ENCODE assay signal across 8 mouse cellular contexts in the genomic region with DNA sequence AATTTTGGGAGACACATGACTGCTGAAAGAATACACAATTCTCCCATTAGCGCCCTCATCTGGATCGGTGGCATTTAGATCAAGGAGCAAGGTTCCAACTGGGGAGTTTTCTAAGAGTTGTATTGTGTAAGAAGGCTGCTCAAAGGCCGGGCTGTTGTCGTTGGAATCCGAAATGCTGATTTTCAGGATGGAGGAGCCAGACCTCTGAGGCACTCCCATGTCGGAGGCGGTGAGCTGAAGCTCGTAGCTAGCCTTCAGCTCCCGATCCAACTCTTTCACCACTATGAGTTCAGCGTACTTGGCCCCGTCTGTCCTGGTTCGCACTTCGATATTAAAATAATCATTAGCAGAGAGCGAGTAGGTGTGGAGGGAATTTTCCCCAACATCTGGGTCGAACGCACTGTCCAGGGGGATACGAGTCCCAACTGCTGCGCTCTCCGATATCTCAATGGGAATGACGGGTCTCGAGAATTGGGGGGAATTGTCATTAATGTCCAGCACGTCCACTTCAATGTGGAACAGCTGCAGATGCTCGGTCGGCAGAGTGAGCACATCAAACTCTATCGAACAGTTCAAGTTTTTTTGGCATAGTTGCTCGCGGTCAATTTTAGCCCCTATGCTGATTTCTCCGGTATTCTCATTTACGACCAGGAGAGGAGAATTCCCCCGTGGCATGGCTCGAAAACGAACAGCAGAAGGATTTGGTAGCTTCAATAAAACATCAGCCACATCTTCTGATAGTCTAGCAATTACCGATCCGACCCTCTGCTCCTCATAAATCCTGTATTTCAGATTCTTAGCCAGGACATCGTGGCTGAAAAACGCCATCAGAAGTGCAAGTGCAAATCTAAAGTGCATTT. TPM values are rescaled to one million over a fixed set of nuclear protein-coding genes. Genes with fewer than 3 reads are reported as not detected.
DNase-seq lines count a peak whose midpoint lies in the region; ATAC-seq and TF ChIP-seq lines count a peak whose summit lies in the region.

No protein-coding gene starts in this region.

- H3K9me3 ChIP-seq in forebrain, embryonic 12.5 days = no peaks in the 10 kb centered on the region
- no peaks in the 10 kb centered on the region for H3K9me3 ChIP-seq in limb, embryonic 11.5 days (ENCODE audit: control insufficient read depth, low read length)
- no peaks in the 10 kb centered on the region for H3K9me3 ChIP-seq in midbrain, embryonic 15.5 days

- no peak for TF ChIP-seq POLR2A in testis, adult 2 months (IDR thresholded peaks at IDR 0.05; ENCODE audit: control insufficient read depth, low read depth, low read length)

- peak overlapping the region; percentile 57; the same call in 1 of the 2 replicates for H3K4me3 ChIP-seq in testis, adult 2 months (ENCODE audit: control insufficient read depth, low read depth, low read length)
- H3K4me3 ChIP-seq in forebrain, embryonic 12.5 days (replicated peaks) = peak overlapping the region; percentile 61
- H3K4me3 ChIP-seq in limb, embryonic 11.5 days (ENCODE audit: low read depth, low read length) = peak overlapping the region; percentile 55
- H3K4me3 ChIP-seq in midbrain, embryonic 15.5 days = peak overlapping the region; percentile 68

- peak overlapping the region; percentile 76 for H3K9ac ChIP-seq in forebrain, embryonic 12.5 days
- peak overlapping the region; percentile 98 for H3K9ac ChIP-seq in limb, embryonic 11.5 days (ENCODE audit: low read length)
- H3K9ac ChIP-seq in midbrain, embryonic 15.5 days = peak overlapping the region; percentile 65

- WGBS in forebrain, embryonic 12.5 days = under 1% methylated on average over 36 of the region's 36 CpGs
- 1% methylated on average over 36 of the region's 36 CpGs for WGBS in limb, embryonic 11.5 days
- WGBS in midbrain, embryonic 15.5 days = under 1% methylated on average over 36 of the region's 36 CpGs

- peak overlapping the region; percentile 60 for H3K4me2 ChIP-seq in forebrain, embryonic 12.5 days
- peak overlapping the region; percentile 79 for H3K4me2 ChIP-seq in limb, embryonic 11.5 days (ENCODE audit: low read depth, severe bottlenecking)
- H3K4me2 ChIP-seq in midbrain, embryonic 15.5 days = peak overlapping the region; percentile 85

- H3K4me1 ChIP-seq in testis, adult 2 months (ENCODE audit: control insufficient read depth, insufficient read depth, low read length) = no peaks in the 10 kb centered on the region; the same call in 1 of the 2 replicates
- H3K4me1 ChIP-seq in forebrain, embryonic 12.5 days = peaks cover 45% of the 10 kb centered on the region
- H3K4me1 ChIP-seq in limb, embryonic 11.5 days (ENCODE audit: control insufficient read depth, insufficient read depth, low read length) = peaks cover 12% of the 10 kb centered on the region; the same call in 1 of the 2 replicates
- H3K4me1 ChIP-seq in midbrain, embryonic 15.5 days = peaks cover 42% of the 10 kb centered on the region

- intact Hi-C loops in heart, postnatal 25 days (cut with DNase I) = loop anchor here (2.0 to 10.0 kb wide), 5 partner anchors 111 to 321 kb away; no protein-coding TSS in a partner anchor

- TF ChIP-seq CTCF in testis, adult 2 months (IDR thresholded peaks at IDR 0.05; ENCODE audit: control insufficient read depth, insufficient read depth, insufficient replicate concordance, low read depth, low read length) = no peak

- peak; percentile 10; the same call in 1 of the 2 replicates for ATAC-seq in forebrain, embryonic 12.5 days (ENCODE audit: low FRiP score)
- no peak for ATAC-seq in limb, embryonic 11.5 days (ENCODE audit: insufficient number of reproducible peaks, low FRiP score, low TSS enrichment, low read depth)
- ATAC-seq in midbrain, embryonic 15.5 days (replicated peaks) = 0 out of 2 replicates have a peak, but pooled peaks have one; percentile 5

- no peak for DNase-seq in testis, postnatal 14 days (ENCODE audit: low spot score)
- peak; percentile 52 for DNase-seq in heart, postnatal 25 days (ENCODE audit: low spot score)
- DNase-seq in limb, embryonic 11.5 days (ENCODE audit: low spot score) = peak; percentile 60
- peak; percentile 23 for DNase-seq in urinary bladder, postnatal 25 days (ENCODE audit: low spot score)
- DNase-seq in frontal cortex, postnatal 25 days (ENCODE audit: low spot score in 2 of 2) = no peak

- H3K36me3 ChIP-seq in testis, adult 2 months (ENCODE audit: control insufficient read depth, insufficient read depth, low read length) = no peaks in the 10 kb centered on the region
- H3K36me3 ChIP-seq in forebrain, embryonic 12.5 days (replicated peaks) = peaks cover 36% of the 10 kb centered on the region
- H3K36me3 ChIP-seq in limb, embryonic 11.5 days (ENCODE audit: control insufficient read depth, insufficient read depth, low read length) = peaks cover 10% of the 10 kb centered on the region
- H3K36me3 ChIP-seq in midbrain, embryonic 15.5 days (replicated peaks) = no peaks in the 10 kb centered on the region

- H3K27me3 ChIP-seq in testis, adult 2 months (ENCODE audit: control insufficient read depth, insufficient read depth, low read length) = no peaks in the 10 kb centered on the region
- no peaks in the 10 kb centered on the region for H3K27me3 ChIP-seq in forebrain, embryonic 12.5 days
- no peaks in the 10 kb centered on the region for H3K27me3 ChIP-seq in limb, embryonic 11.5 days (ENCODE audit: control insufficient read depth, insufficient read depth, low read length)
- H3K27me3 ChIP-seq in midbrain, embryonic 15.5 days (replicated peaks) = no peaks in the 10 kb centered on the region

- H3K27ac ChIP-seq in testis, adult 2 months (ENCODE audit: control insufficient read depth, insufficient read depth, low read depth, low read length) = no peak overlapping the region
- H3K27ac ChIP-seq in forebrain, embryonic 12.5 days = peak overlapping the region; percentile 94
- H3K27ac ChIP-seq in limb, embryonic 11.5 days (replicated peaks; ENCODE audit: low read depth, low read length) = peak overlapping the region; percentile 99
- H3K27ac ChIP-seq in midbrain, embryonic 15.5 days = peak overlapping the region; percentile 82

RNA-seq across cellular contexts. Expression of a gene that starts 0.9 kb away (rescaled TPM):
- polyA plus RNA-seq in testis, adult 2 months (2012; rRNA removed) = 0.09 and 0.12 TPM in 2 replicates
- 53.0 and 58.6 TPM in 2 replicates for polyA plus RNA-seq in forebrain, embryonic 12.5 days (2016; fragmentation: Nextera tagmentation; extraction: Ambion mirVana)
- 1 to 10 TPM; 6.1 to 7.4 TPM for total RNA-seq in heart, postnatal 25 days (2021)
- 130 and 152 TPM in 2 replicates for polyA plus RNA-seq in limb, embryonic 11.5 days (2014; fragmentation: Nextera tagmentation; extraction: Ambion mirVana)
- polyA plus RNA-seq in midbrain, embryonic 15.5 days (2015; fragmentation: Nextera tagmentation; extraction: Ambion mirVana) = 38.4 and 39.1 TPM in 2 replicates

Comparison
In these comparisons a context has a peak if more than half of its experiments do, and no peak if none do; other contexts are left out.
1. DNase-seq: peak in heart, postnatal 25 days (single experiment), limb, embryonic 11.5 days (single experiment) and urinary bladder, postnatal 25 days (single experiment); none in testis, postnatal 14 days (single experiment) and frontal cortex, postnatal 25 days (0 of 2).
2. RNA of a gene that starts 0.9 kb away (polyA plus RNA-seq): 130 to 152 TPM in limb, embryonic 11.5 days, 53.0 to 58.6 TPM in forebrain, embryonic 12.5 days and 38.4 to 39.1 TPM in midbrain, embryonic 15.5 days; 0.09 to 0.12 TPM in testis, adult 2 months; every median in the first group is over 10 times any median in the second.
3. Peak in every context shown above with its lines, with median percentiles within 50 percentile points of each other: H3K4me3 ChIP-seq, H3K4me2 ChIP-seq and H3K9ac ChIP-seq.